Mouse (Mus musculus) brain, embryonic 14.5 days (tissue): ENCODE data around the gene Celf1.

Experiments
- CTCF ChIP-seq: fragments of 200-500 bp; IDR thresholded peaks from 2 replicates; pipeline ENCODE4 v1.5.1; 2012; ENCODE audit warnings: inconsistent platforms, mild to moderate bottlenecking, moderate library complexity, borderline replicate concordance; ENCODE audit not compliant: insufficient read depth, insufficient read length; ENCODE audit errors: extremely low read depth
- POLR2A ChIP-seq: fragments of 200-500 bp; IDR thresholded peaks from 2 replicates; pipeline ENCODE4 v1.6.1; 2012; ENCODE audit warnings: mild to moderate bottlenecking, inconsistent platforms, borderline replicate concordance; ENCODE audit not compliant: poor library complexity, insufficient read depth, insufficient read length, severe bottlenecking; ENCODE audit errors: extremely low read depth

DNA sequence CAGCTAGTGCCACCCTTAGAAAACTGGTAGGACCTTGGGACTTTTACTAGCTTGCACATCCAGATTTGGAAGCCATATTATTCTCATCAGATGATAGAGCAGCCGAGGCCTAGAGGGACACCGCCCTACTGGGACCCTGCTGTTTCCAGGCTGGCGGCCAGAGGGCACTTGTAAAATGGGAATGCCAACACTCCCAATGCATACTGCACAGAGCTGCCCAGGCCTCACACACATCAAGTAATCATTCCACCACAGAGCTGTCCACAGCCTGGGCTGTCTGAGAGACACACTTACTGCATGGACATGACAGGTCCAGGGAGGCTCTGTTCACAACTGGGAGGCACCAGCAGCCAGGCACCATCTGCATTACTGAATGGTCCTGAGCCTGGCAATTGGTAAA lies 126.3 kb downstream of the Celf1 start:
- TF ChIP-seq CTCF = no peak
- TF ChIP-seq POLR2A = no peak
